Mouse (Mus musculus): ENCODE data around the gene Klra2. TPM values are rescaled to one million over a fixed set of nuclear protein-coding genes. Genes with fewer than 3 reads are reported as not detected.

The Klra2 gene
- 1.2 TPM for total RNA-seq (2023)

GRCm38 (mm10) chr6:131247206-131247605 lies at the start of gene Klra2:
TSS of gene Klra2 (minus strand) at chr6:131247362.

DNA sequence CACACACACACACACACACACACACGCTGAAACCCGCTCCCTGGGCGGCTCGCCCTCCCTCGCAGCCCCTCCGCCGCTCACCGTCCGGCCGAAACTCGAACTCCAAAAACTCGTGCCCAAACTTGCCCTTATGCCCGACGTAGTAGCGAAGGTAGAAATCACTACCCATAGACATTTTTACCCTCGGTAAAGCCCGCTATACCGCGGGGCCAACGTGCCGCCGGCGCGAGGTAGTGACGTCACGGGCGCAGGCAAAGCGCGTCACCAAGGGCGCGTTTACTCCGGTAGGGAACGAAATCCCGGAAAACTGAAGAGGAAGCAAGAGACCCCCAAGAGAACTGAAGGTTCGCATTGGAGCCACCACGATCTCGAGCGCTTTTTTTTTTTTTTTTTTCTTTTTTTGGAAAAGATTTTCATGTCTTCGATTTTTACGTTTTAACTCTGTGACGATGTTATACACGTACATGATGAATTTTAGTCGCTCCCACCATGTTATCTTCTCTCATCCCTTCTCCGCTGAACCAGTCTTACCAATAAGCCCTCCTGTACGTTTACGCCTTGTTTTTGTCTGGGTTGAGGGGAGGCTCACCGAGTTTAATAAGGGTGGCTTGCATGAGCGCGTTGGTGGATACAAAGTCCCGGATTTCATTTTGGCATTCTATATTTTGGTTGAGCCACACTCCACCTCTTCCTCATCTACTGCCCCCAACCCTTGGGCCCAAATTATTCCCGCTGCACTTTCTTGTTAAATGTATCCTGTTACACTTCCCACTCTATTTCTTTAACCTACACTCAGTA lies 46.0 kb upstream of the Klra2 start, which contains the start of gene Magohb:
Gene Magohb, minus strand, starts transcription at position 254 of the 798 bp plus-strand sequence.

Other genes with a start within 250 kb of the Klra2 start
- gene Magohb, start 45.9 kb upstream of the Klra2 start, total RNA-seq (2023), result 11.5 TPM
- not detected for gene Styk1, start 106.2 kb upstream of the Klra2 start, total RNA-seq (2023)
- gene Ybx3, start 141.1 kb upstream of the Klra2 start, total RNA-seq (2023), result 14.1 TPM
- not detected for gene 5430401F13Rik, start 239.0 kb upstream of the Klra2 start, total RNA-seq (2023)
- gene Gm6619, start 239.0 kb upstream of the Klra2 start, total RNA-seq (2023), result not detected

Measured in CD4-positive naive resting alpha-beta T cell, adult 57 days (primary cell).